Mouse (Mus musculus) olfactory bulb, adult 2 months (tissue): ENCODE data around the gene Sell. TPM values are rescaled to one million over a fixed set of nuclear protein-coding genes. Genes with fewer than 3 reads are reported as not detected.
"Not testable (repeated sequence)": the region's sequence is repeated elsewhere in the genome, so short reads cannot be mapped to it uniquely, and the experiment has no call there.

ENCODE experiments used
- H3K27ac ChIP-seq: fragments of 200-500 bp; 2 replicates; pipeline ENCODE4 v1.5.1; 2012; ENCODE audit warnings: low read depth, low read length; ENCODE audit not compliant: insufficient read depth
- H3K4me1 ChIP-seq: fragments of 200-500 bp; 2 replicates; pipeline ENCODE4 v1.6.1; 2012; ENCODE audit warnings: low read length; ENCODE audit not compliant: control insufficient read depth, insufficient read depth
- H3K4me3 ChIP-seq: fragments of 200-500 bp; 2 replicates; pipeline ENCODE4 v1.5.1; 2012; ENCODE audit warnings: mild to moderate bottlenecking, low read depth, low read length, moderate library complexity; ENCODE audit not compliant: insufficient read depth
- CTCF ChIP-seq: fragments of 200-500 bp; IDR thresholded peaks from 2 replicates; pipeline ENCODE4 v1.5.1; 2012; ENCODE audit warnings: low read depth, mild to moderate bottlenecking, low read length, moderate library complexity; ENCODE audit not compliant: insufficient read depth
- POLR2A ChIP-seq: fragments of 200-500 bp; IDR thresholded peaks from 2 replicates; pipeline ENCODE4 v1.6.1; 2012; ENCODE audit warnings: mild to moderate bottlenecking, low read depth, low read length, moderate library complexity; ENCODE audit not compliant: insufficient read depth
- WGBS: fragments of 180-500 bp; shearing (Covaris S2); methylation state at CpG from one replicate; pipeline ENCODE4 v1.1.7; 2018; 5-methylcytosine and 5-hydroxymethylcytosine counted together
- polyA plus RNA-seq: library from polyadenylated mRNA; stranded (reverse); fragments of >200 nt; gene quantifications from 2 replicates; pipeline ENCODE4 v1.2.4, GENCODE M21; 2012; ENCODE audit warnings: low replicate concordance; ENCODE audit not compliant: missing spikeins, insufficient read depth, insufficient read length

Gene Sell
- not detected in 2 replicates for polyA plus RNA-seq

DNA sequence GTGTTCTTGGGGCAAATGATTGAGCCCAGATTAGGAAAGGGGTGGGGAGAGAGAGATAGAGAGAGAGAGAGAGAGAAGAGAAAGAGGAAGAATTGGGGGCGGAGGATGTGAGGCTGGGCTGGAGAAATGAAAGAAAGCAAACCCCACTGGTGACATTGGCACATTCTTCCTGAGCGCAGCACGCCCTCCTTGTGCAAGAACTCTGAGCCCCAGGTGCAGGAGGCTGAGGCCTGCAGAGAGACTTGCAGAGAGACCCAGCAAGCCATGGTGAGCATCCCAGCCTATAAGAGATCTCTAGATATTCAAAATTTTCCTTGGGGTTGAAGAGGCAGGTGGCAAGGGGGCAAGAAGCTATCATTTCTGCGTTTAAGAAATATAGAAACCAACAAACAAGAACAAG, at the start of gene Sell:
TSS of gene Sell (plus strand) at position 58 of the 400 bp plus-strand sequence.
- no peak within 1 kb of the TSS for H3K4me3 ChIP-seq
- no peak for TF ChIP-seq CTCF
- no peak for TF ChIP-seq POLR2A
- H3K4me1 ChIP-seq = no peaks in the 10 kb centered on the region
- no peak within 1 kb of the TSS for H3K27ac ChIP-seq
- 88% methylated on average over 4 of the region's 4 CpGs for WGBS

DNA sequence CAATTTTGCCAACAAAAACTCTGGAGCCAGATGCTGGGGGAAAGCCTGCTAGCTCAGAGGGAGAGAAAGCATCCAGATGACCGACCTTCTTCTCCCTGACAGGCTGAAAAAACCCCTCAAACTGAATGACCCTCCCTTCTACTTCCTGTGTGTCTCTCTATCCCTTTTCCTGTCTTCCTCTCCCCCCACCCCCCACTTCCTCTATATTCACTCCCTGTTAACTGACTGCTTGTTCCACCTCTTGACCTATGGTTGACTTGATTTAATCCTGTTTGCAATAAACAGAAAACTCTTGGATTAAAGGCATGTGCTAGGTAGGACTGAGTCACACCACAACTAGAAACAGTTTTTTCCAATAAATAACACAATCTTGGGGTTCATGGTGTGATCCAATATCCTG, 47.2 kb upstream of the Sell start:
- Histone ChIP-seq H3K4me3 (no peak overlapping the region), H3K27ac (no peak overlapping the region), H3K4me1 (no peaks in the 10 kb centered on the region)
- WGBS = 79% methylated on average over 1 of the region's 1 CpGs
- TF ChIP-seq CTCF (no peak), POLR2A (no peak)

DNA sequence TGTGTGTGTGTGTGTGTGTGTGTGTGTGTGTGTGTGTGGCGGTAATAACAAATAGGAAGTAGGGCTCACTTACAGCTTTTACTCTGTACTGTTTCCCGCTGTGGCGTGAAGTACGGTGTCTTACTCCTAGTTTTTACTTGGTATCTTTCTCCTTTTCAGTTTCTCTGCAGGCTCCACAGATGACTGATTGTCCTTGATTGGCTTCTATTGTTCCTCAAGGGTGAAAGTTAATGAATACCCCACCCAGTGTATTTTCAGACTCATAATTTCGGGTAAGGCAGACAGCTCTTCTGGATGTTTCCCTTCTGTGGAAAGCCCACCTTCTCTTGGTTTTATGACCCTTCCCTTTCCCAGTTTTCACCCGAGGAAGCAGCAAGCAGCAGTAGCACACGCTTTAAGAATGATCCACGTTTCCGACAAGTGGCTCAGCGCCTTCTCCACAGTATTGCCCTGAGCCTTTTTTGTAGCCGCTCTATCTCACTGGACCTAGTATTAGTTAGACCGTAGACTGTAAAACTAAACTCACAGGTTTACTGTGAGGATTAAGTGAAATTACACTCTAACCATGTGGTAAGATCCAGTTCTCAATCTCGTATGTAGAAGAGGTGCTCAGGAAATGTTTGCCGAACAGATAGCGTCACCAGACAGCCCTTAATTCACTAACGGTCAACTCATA, 43.4 kb upstream of the Sell start:
- Histone ChIP-seq H3K27ac (no peak overlapping the region), H3K4me1 (no peaks in the 10 kb centered on the region), H3K4me3 (no peak overlapping the region)
- TF ChIP-seq CTCF (no peak), POLR2A (no peak)
- WGBS = 87% methylated on average over 16 of the region's 16 CpGs

DNA sequence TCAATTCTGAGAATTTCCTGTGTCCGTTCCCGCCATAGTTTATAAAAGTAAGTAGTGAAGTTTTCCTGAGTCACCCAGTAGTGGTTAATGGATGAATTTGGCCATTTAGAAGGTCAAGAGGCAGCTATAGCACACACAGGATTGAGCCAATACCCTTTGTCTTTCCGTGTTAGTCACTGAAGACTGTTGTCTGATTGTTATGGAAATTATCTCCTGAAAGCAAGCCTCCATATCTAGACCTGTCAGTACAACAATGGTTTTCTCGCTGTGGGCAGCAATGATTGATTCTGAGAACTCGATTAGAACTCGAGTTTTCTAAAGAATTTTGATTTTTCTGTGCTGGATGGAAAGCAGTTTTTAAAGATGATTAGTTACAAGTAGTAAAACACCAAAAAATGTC, 42.0 kb upstream of the Sell start:
- TF ChIP-seq CTCF = no peak
- no peak for TF ChIP-seq POLR2A
- H3K27ac ChIP-seq = no peak overlapping the region
- no peak overlapping the region for H3K4me3 ChIP-seq
- WGBS = 50% methylated on average over 6 of the region's 6 CpGs
- H3K4me1 ChIP-seq = no peaks in the 10 kb centered on the region

DNA sequence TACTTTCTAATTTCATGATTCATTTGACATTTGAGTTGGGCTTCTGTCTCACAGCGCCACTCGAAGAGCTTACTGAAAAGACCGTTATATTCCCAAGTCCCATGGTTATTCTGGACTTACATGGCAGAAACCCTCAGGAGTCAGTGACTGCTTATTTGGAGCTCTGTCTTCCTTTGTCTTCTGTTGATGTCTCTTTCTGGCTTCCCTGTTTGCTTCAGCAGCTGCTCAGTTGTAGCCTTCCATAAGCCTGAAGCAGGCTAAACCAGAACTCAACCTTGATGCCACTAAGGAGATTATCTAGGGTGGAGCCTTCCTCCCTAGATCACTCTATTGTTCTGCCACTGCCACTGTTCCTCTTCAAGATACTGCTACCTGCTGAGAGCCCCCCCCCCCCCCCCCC, 41.0 kb upstream of the Sell start:
- H3K4me1 ChIP-seq, H3K27ac ChIP-seq, H3K4me3 ChIP-seq: not testable (repeated sequence)
- 84% methylated on average over 3 of the region's 3 CpGs for whole genome bisulfite sequencing

DNA sequence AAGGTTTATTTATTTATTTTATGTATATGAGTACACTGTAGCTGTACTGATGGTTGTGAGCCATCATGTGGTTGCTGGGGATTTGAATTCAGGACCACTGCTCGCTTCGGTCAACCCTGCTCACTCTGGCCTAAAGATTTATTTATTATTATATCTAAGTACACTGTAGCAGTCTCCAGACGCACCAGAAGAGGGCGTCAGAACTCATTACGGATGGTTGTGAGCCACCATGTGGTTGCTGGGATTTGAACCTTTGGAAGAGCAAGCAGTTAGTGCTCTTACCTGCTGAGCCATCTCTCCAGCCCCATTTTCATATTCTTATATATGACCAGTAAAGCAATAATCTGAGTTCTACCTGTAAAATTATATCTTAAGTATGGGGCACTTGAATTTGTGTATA, 39.7 kb upstream of the Sell start:
- 83% methylated on average over 5 of the region's 5 CpGs for WGBS
- H3K4me3 ChIP-seq, H3K4me1 ChIP-seq, H3K27ac ChIP-seq: not testable (repeated sequence)

DNA sequence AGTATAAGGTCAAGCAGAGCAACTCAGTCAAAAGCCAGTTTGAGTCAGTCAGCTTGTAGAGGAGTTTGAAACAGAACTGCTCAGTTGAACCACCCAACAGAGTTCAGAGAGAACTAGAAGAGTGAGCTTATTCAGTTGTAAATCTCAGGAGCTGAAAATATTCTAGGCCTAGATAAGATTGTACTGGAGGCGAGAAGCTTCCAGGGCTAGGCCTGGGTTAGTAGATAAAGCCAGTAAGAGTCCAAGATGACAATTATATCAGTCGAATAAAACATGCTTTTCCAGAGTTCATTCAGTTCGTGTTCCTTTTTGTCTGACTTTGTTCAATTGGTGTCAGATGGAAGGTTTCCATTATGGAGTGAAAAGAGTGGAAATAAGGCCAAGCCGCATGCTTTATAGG, 36.1 kb upstream of the Sell start:
- whole genome bisulfite sequencing = 83% methylated on average over 4 of the region's 4 CpGs
- no peak for TF ChIP-seq POLR2A
- TF ChIP-seq CTCF = no peak
- Histone ChIP-seq H3K4me1 (no peaks in the 10 kb centered on the region), H3K4me3 (no peak overlapping the region), H3K27ac (no peak overlapping the region)

DNA sequence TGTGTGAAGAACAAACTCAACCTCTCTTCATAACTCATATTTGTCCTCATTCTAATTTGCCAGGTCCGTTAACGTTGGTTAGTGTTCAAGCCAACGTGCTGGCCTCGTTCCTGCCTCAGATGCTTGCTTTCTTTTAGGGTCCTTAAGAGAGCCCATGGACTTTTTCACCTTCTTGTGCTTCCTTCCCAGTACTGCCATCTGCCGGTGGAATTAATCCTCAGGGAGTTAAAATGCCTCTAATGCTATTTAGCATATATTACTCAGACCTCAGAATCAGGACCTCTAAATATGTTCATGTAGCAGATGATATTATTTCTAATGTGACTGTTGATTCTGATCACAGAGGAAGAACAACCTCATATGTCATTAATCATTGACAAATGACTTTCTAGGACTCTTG, 34.4 kb upstream of the Sell start:
- H3K4me3 ChIP-seq = no peak overlapping the region
- H3K27ac ChIP-seq = no peak overlapping the region
- no peaks in the 10 kb centered on the region for H3K4me1 ChIP-seq
- 63% methylated on average over 5 of the region's 5 CpGs for WGBS
- TF ChIP-seq POLR2A = no peak
- no peak for TF ChIP-seq CTCF

DNA sequence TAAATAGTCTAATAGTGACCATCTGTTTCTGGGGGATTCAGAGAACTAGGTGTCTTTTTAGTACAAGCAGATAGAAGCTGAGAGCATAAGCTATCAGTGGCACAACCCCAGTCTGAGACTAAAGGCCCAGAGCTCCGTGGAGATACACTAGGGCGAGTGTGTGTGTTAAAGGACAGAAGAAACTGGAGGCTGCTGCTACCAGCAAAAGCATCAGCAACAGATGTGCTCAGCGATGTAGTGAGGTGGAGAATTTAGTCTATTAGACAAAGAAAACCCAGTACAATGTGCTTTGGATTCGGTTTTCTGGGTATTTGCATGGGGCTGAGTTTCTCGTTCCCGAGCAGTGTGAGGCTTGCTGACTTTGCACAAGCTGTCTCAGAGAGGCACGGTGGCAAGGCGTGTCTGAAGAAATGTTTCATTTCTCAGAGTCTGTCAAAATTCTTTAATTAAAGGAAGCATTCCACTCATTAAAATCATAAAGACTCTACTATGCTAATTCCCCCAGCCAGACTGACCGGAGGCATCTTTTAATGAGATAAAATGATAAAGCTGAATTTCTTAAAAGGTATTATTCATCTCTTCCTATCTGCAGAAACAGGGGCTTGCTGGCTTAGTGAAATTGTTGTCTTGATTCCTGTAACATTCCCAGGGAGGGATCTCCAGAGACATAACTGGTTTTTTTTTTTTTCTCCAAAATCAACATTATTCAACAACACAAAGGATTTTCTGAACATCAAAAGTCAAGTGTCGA, 21.2 kb upstream of the Sell start:
- no peak for TF ChIP-seq POLR2A
- no peak for TF ChIP-seq CTCF
- no peak overlapping the region for H3K4me3 ChIP-seq
- H3K27ac ChIP-seq = no peak overlapping the region
- 76% methylated on average over 10 of the region's 10 CpGs for WGBS
- no peaks in the 10 kb centered on the region for H3K4me1 ChIP-seq
